Mouse (Mus musculus) T-helper 2 cell (primary cell): ENCODE data around the gene Brd4.

Experiments
- in situ Hi-C: fragments of 300-600 bp; cut with MboI, MseI; formaldehyde crosslinking; loops from one replicate; pipeline ENCODE4 v1.15.1; 2025; ENCODE audit warnings: high pct_unique_total_duplicates

The Brd4 gene

GRCm38 (mm10) chr17:32172485-32172884 is 112.0 kb downstream of the Brd4 start:
- in situ Hi-C loops, result no loop called here

- in situ Hi-C loops, result no loop called here
Measured at GRCm38 (mm10) chr17:32169518-32170225, 114.8 kb downstream of the Brd4 start.

GRCm38 (mm10) chr17:32166687-32167086 is 117.8 kb downstream of the Brd4 start, which contains the start of gene Notch3:
Gene Notch3, minus strand, starts transcription at chr17:32166852.
- in situ Hi-C loops, result no loop called here

GRCm38 (mm10) chr17:32165803-32166595 is 118.5 kb downstream of the Brd4 start:
- in situ Hi-C loops, result no loop called here

- in situ Hi-C loops, result no loop called here
Measured at GRCm38 (mm10) chr17:32165266-32165802, 119.2 kb downstream of the Brd4 start.

- in situ Hi-C loops, result no loop called here
Measured at GRCm38 (mm10) chr17:32164780-32165179, 119.7 kb downstream of the Brd4 start.

- in situ Hi-C loops, result no loop called here
Measured at GRCm38 (mm10) chr17:32163910-32164650, 120.4 kb downstream of the Brd4 start.

- in situ Hi-C loops, result no loop called here
Measured at GRCm38 (mm10) chr17:32162112-32162850, 122.2 kb downstream of the Brd4 start.

GRCm38 (mm10) chr17:32160882-32161281 is 123.6 kb downstream of the Brd4 start:
- in situ Hi-C loops, result no loop called here

- in situ Hi-C loops, result no loop called here
Measured at GRCm38 (mm10) chr17:32158841-32159240, 125.7 kb downstream of the Brd4 start.

GRCm38 (mm10) chr17:32146718-32147117 is 137.8 kb downstream of the Brd4 start:
- in situ Hi-C loops, result no loop called here
